Mouse (Mus musculus): ENCODE measurements around the gene Slc25a36. TPM values are rescaled to one million over a fixed set of nuclear protein-coding genes. Genes with fewer than 3 reads are reported as not detected.

Gene Slc25a36
- polyA plus RNA-seq, 1 experiment from 2014 or later = 78.2 TPM

GRCm38 (mm10) chr9:97084628-97085027 is 26.3 kb downstream of the Slc25a36 start:
- WGBS = 86% methylated on average over 2 of the region's 2 CpGs
- H3K4me2 ChIP-seq (ENCODE audit: low read length) = no peak overlapping the region
- no peak for ATAC-seq (ENCODE audit: insufficient number of reproducible peaks, insufficient read depth, low FRiP score, low read depth)
- H3K27ac ChIP-seq (replicated peaks in 1 of 2; ENCODE audit: control insufficient read depth in 1 of 2, insufficient read depth in 1 of 2, low read depth in 2 of 2, low read length in 2 of 2) = no peak overlapping the region
- no peak overlapping the region for H3K9ac ChIP-seq (ENCODE audit: low read length)
- H3K9me3 ChIP-seq (ENCODE audit: control insufficient read depth, low read length) = no peaks in the 10 kb centered on the region
- peaks cover 63% of the 10 kb centered on the region for H3K36me3 ChIP-seq (ENCODE audit: control insufficient read depth, insufficient read depth, low read length)
- no peak overlapping the region for H3K4me3 ChIP-seq (ENCODE audit: control insufficient read depth in 1 of 2, insufficient read depth in 1 of 2, low read depth in 1 of 2, low read length in 2 of 2)
- no peaks in the 10 kb centered on the region for H3K27me3 ChIP-seq (ENCODE audit: control insufficient read depth, insufficient read depth, low read length)
- H3K4me1 ChIP-seq (ENCODE audit: control insufficient read depth in 2 of 2, insufficient read depth in 2 of 2, low read length in 2 of 2) = no peaks in the 10 kb centered on the region

GRCm38 (mm10) chr9:97081106-97081862 is 29.7 kb downstream of the Slc25a36 start:
- peaks cover 76% of the 10 kb centered on the region for H3K36me3 ChIP-seq (ENCODE audit: control insufficient read depth, insufficient read depth, low read length)
- no peak for ATAC-seq (ENCODE audit: insufficient number of reproducible peaks, insufficient read depth, low FRiP score, low read depth)
- H3K9ac ChIP-seq (ENCODE audit: low read length) = no peak overlapping the region
- 74% methylated on average over 4 of the region's 4 CpGs for WGBS
- no peak overlapping the region for H3K4me3 ChIP-seq (ENCODE audit: control insufficient read depth in 1 of 2, insufficient read depth in 1 of 2, low read depth in 1 of 2, low read length in 2 of 2)
- H3K9me3 ChIP-seq (ENCODE audit: control insufficient read depth, low read length) = no peaks in the 10 kb centered on the region
- no peaks in the 10 kb centered on the region for H3K27me3 ChIP-seq (ENCODE audit: control insufficient read depth, insufficient read depth, low read length)
- H3K27ac ChIP-seq (replicated peaks in 1 of 2; ENCODE audit: control insufficient read depth in 1 of 2, insufficient read depth in 1 of 2, low read depth in 2 of 2, low read length in 2 of 2) = no peak overlapping the region
- no peak overlapping the region for H3K4me2 ChIP-seq (ENCODE audit: low read length)
- H3K4me1 ChIP-seq (ENCODE audit: control insufficient read depth in 2 of 2, insufficient read depth in 2 of 2, low read length in 2 of 2) = no peaks in the 10 kb centered on the region

- no peak overlapping the region for H3K27ac ChIP-seq (replicated peaks in 1 of 2; ENCODE audit: control insufficient read depth in 1 of 2, insufficient read depth in 1 of 2, low read depth in 2 of 2, low read length in 2 of 2)
- WGBS = 80% methylated on average over 5 of the region's 5 CpGs
Measured at GRCm38 (mm10) chr9:97069911-97070310, 41.0 kb downstream of the Slc25a36 start.

DNA sequence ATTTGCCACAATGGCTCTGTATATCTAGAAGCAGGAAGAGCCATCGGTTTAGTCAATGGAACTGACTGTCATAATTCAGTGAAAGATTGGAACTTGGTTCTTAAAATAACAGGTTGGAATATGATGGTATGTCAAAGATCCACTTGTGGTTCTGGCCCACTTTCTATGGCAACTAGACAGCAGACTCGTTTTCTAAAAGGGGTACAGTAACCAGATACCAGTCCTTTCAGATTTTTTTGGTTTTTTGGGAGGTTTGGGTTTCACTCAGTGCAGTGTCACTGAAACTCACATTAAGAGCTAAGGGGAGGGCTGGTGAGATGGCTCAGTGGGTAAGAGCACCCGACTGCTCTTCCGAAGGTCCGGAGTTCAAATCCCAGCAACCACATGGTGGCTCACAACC is 41.5 kb downstream of the Slc25a36 start:
- H3K27ac ChIP-seq (replicated peaks in 1 of 2; ENCODE audit: control insufficient read depth in 1 of 2, insufficient read depth in 1 of 2, low read depth in 2 of 2, low read length in 2 of 2) = no peak overlapping the region
- H3K36me3 ChIP-seq (ENCODE audit: control insufficient read depth, insufficient read depth, low read length) = peaks cover 38% of the 10 kb centered on the region
- H3K9me3 ChIP-seq (ENCODE audit: control insufficient read depth, low read length) = no peaks in the 10 kb centered on the region
- H3K27me3 ChIP-seq (ENCODE audit: control insufficient read depth, insufficient read depth, low read length) = no peaks in the 10 kb centered on the region
- no peak for ATAC-seq (ENCODE audit: insufficient number of reproducible peaks, insufficient read depth, low FRiP score, low read depth)
- H3K4me3 ChIP-seq (ENCODE audit: control insufficient read depth in 1 of 2, insufficient read depth in 1 of 2, low read depth in 1 of 2, low read length in 2 of 2) = no peak overlapping the region
- no peak overlapping the region for H3K4me2 ChIP-seq (ENCODE audit: low read length)
- no peak overlapping the region for H3K9ac ChIP-seq (ENCODE audit: low read length)
- H3K4me1 ChIP-seq (ENCODE audit: control insufficient read depth in 2 of 2, insufficient read depth in 2 of 2, low read length in 2 of 2) = no peaks in the 10 kb centered on the region
- 88% methylated on average over 5 of the region's 5 CpGs for WGBS

More at GRCm38 (mm10) chr9:97069911-97070310, 41.0 kb downstream of the Slc25a36 start:
- Histone ChIP-seq H3K4me2 (ENCODE audit: low read length) (no peak overlapping the region), H3K9ac (ENCODE audit: low read length) (no peak overlapping the region), H3K9me3 (ENCODE audit: control insufficient read depth, low read length) (no peaks in the 10 kb centered on the region), H3K4me1 (ENCODE audit: control insufficient read depth in 2 of 2, insufficient read depth in 2 of 2, low read length in 2 of 2) (no peaks in the 10 kb centered on the region), H3K4me3 (ENCODE audit: control insufficient read depth in 1 of 2, insufficient read depth in 1 of 2, low read depth in 1 of 2, low read length in 2 of 2) (no peak overlapping the region), H3K27me3 (ENCODE audit: control insufficient read depth, insufficient read depth, low read length) (no peaks in the 10 kb centered on the region), H3K36me3 (ENCODE audit: control insufficient read depth, insufficient read depth, low read length) (peaks cover 42% of the 10 kb centered on the region)
- no peak for ATAC-seq (ENCODE audit: insufficient number of reproducible peaks, insufficient read depth, low FRiP score, low read depth)

DNA sequence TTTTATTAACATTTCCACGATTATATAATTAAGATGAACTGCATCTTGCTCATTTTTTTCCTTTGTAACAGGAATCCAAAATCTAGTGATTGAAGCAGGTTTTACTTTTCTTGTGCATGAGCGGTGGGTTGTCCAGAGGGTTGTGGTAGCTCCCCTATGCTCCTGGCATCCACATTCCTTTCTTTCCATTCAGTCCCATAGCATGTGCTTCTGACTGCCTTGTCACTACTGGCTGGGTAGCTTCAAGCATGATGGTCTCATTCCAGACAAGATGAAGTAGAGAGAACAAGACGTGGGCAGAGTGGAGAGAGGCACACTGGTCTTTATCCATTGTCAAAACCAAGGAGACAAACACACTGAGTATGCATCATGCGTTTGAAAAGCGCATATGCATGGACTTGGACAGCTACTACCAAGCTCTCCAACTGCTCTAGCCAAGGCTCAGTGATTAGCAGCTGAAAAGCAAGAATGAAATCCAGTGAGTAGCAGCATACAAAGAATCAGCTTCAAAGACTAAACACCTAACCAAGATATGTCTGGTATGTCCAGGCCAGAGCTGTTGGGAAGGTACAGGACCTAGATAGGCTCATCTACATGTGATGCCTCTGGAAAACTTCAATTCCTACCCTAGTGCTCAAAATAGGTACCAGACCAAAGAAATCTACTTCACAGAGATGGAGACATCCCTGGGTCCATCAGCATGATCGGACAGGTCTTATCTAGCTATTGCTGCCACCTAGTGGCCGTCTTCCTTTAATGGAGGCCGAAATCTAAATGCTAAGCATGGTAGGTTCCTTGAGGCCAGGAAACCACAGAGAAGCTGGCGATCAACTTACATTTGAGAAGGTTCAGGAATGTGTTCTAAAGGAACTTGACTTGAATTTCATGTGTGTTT is 42.5 kb downstream of the Slc25a36 start:
- Histone ChIP-seq H3K4me2 (ENCODE audit: low read length) (no peak overlapping the region), H3K4me3 (ENCODE audit: control insufficient read depth in 1 of 2, insufficient read depth in 1 of 2, low read depth in 1 of 2, low read length in 2 of 2) (no peak overlapping the region), H3K4me1 (ENCODE audit: control insufficient read depth in 2 of 2, insufficient read depth in 2 of 2, low read length in 2 of 2) (no peaks in the 10 kb centered on the region), H3K9ac (ENCODE audit: low read length) (no peak overlapping the region), H3K27ac (replicated peaks in 1 of 2; ENCODE audit: control insufficient read depth in 1 of 2, insufficient read depth in 1 of 2, low read depth in 2 of 2, low read length in 2 of 2) (no peak overlapping the region), H3K36me3 (ENCODE audit: control insufficient read depth, insufficient read depth, low read length) (peaks cover 33% of the 10 kb centered on the region), H3K9me3 (ENCODE audit: control insufficient read depth, low read length) (no peaks in the 10 kb centered on the region), H3K27me3 (ENCODE audit: control insufficient read depth, insufficient read depth, low read length) (no peaks in the 10 kb centered on the region)
- 52% methylated on average over 9 of the region's 9 CpGs for WGBS
- ATAC-seq (ENCODE audit: insufficient number of reproducible peaks, insufficient read depth, low FRiP score, low read depth) = no peak; the same call in 1 of the 2 replicates

DNA sequence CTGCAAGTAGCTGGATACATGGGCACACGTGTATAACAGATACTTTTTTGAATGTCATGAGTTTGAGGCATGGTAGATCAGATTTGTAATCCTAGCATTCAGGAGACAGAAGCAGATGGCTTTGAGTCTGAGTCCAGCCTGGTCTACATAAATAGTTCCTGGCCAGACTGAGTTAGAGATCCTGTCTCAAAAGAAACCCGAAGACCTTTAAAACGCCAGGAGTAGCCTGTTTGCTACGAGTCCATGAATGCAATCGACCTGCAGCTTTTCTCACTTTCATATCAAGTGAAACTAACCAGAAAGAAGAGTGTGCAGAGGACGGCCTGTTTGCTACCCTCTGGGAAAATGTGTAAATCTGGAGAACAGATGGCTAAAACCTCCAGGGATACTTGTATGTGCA is 43.2 kb downstream of the Slc25a36 start:
- Histone ChIP-seq H3K9ac (ENCODE audit: low read length) (no peak overlapping the region), H3K27ac (replicated peaks in 1 of 2; ENCODE audit: control insufficient read depth in 1 of 2, insufficient read depth in 1 of 2, low read depth in 2 of 2, low read length in 2 of 2) (no peak overlapping the region), H3K9me3 (ENCODE audit: control insufficient read depth, low read length) (no peaks in the 10 kb centered on the region), H3K4me2 (ENCODE audit: low read length) (no peak overlapping the region), H3K4me3 (ENCODE audit: control insufficient read depth in 1 of 2, insufficient read depth in 1 of 2, low read depth in 1 of 2, low read length in 2 of 2) (no peak overlapping the region), H3K36me3 (ENCODE audit: control insufficient read depth, insufficient read depth, low read length) (peaks cover 33% of the 10 kb centered on the region), H3K4me1 (ENCODE audit: control insufficient read depth in 2 of 2, insufficient read depth in 2 of 2, low read length in 2 of 2) (no peaks in the 10 kb centered on the region), H3K27me3 (ENCODE audit: control insufficient read depth, insufficient read depth, low read length) (no peaks in the 10 kb centered on the region)
- WGBS = 88% methylated on average over 6 of the region's 6 CpGs
- ATAC-seq (ENCODE audit: insufficient number of reproducible peaks, insufficient read depth, low FRiP score, low read depth) = no peak

- Histone ChIP-seq H3K4me2 (ENCODE audit: low read length) (no peak overlapping the region), H3K4me3 (ENCODE audit: control insufficient read depth in 1 of 2, insufficient read depth in 1 of 2, low read depth in 1 of 2, low read length in 2 of 2) (no peak overlapping the region), H3K9ac (ENCODE audit: low read length) (no peak overlapping the region), H3K4me1 (ENCODE audit: control insufficient read depth in 2 of 2, insufficient read depth in 2 of 2, low read length in 2 of 2) (peaks cover 0 to 2% of the 10 kb centered on the region in 2 experiments; a peak in 1 of 4 replicates), H3K36me3 (ENCODE audit: control insufficient read depth, insufficient read depth, low read length) (peaks cover 20% of the 10 kb centered on the region), H3K27me3 (ENCODE audit: control insufficient read depth, insufficient read depth, low read length) (no peaks in the 10 kb centered on the region), H3K9me3 (ENCODE audit: control insufficient read depth, low read length) (no peaks in the 10 kb centered on the region), H3K27ac (replicated peaks in 1 of 2; ENCODE audit: control insufficient read depth in 1 of 2, insufficient read depth in 1 of 2, low read depth in 2 of 2, low read length in 2 of 2) (no peak overlapping the region)
- WGBS = 75% methylated on average over 4 of the region's 4 CpGs
- ATAC-seq (ENCODE audit: insufficient number of reproducible peaks, insufficient read depth, low FRiP score, low read depth) = no peak
Measured at GRCm38 (mm10) chr9:97065885-97066284, 45.1 kb downstream of the Slc25a36 start.

All from heart, embryonic 14.5 days (tissue).